Mouse (Mus musculus): ENCODE measurements around the gene Car5a.

DNA sequence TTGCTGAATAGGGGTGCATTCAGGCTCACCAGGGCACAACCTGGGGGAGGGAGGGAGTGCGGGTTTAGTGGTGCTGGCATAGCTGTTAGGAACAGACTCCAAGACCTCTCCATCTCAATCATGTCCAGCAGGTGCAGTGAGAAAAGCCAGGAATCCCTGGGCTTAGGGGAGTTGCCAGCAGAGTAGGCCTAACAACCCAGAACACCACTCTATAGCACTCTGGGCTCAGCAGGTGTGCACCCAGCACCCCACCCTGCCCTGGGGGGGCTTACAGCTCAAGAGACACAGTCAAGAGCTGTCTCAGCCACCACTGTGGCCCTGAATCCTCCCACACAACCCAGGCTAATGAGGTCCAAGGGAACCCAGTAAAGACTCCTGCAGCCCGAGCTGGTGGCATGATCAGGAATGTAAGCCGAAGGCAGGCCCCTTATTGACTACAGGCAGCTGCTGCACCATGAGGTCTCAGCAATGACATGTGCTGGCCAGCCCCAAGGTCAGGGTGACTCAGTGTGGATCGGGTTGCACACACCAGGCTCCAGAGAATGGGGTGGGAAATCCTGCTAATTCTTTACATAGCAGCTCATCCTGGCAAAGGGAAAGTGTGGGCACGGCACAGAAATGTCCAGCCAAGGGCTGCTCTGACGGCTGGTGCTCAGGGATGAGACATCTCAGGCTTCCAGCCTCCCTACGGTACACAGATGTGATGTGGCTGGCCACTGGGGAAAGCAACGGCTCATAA is 43.0 kb downstream of the Car5a start:
- TF ChIP-seq CHD2 (IDR thresholded peaks at IDR 0.05; ENCODE audit: low read depth, low read length): no peak
- no peak for TF ChIP-seq MAFK (IDR thresholded peaks at IDR 0.05; ENCODE audit: insufficient read depth, low read depth, low read length)
- no peak for TF ChIP-seq ZC3H11A (IDR thresholded peaks at IDR 0.05; ENCODE audit: borderline replicate concordance, low read depth, low read length)
- no peak for TF ChIP-seq ZNF384 (IDR thresholded peaks at IDR 0.05; ENCODE audit: low read depth, low read length)
- no peak for TF ChIP-seq HCFC1 (IDR thresholded peaks at IDR 0.05; ENCODE audit: borderline replicate concordance, insufficient read depth, low read length)
